Mouse (Mus musculus) T-helper 17 cell (primary cell): ENCODE data around the gene Stxbp3.
"Not testable (repeated sequence)": the region's sequence is repeated elsewhere in the genome, so short reads cannot be mapped to it uniquely, and the experiment has no call there.

Source experiments
- in situ Hi-C, 2 experiments: fragments of 300-600 bp; cut with MboI, MseI; formaldehyde crosslinking; loops; 1 replicate in 1 of 2; 2 replicates in 1 of 2; pipeline ENCODE4 v1.15.1; 2025; ENCODE audit warnings: high pct_unique_total_duplicates in 2 of 2

Stxbp3 gene

DNA sequence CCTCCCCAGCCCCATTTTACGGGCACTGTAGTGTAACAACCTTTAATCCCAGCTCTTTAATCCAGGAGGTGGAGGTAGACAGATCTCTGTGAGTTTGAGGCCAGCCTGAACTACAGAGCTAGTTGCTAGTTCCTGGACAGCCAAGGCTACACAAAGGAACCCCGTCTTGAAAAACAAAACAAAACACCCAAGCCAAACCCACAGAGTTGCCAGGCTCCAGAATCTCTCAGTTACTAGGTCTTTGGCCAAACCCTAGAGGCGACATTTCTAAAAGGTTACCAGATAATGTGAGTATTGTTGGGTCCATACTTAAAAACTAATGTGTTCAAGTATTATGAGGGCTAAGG, 16.8 kb upstream of the Stxbp3 start:
- in situ Hi-C loops = no loop called here

DNA sequence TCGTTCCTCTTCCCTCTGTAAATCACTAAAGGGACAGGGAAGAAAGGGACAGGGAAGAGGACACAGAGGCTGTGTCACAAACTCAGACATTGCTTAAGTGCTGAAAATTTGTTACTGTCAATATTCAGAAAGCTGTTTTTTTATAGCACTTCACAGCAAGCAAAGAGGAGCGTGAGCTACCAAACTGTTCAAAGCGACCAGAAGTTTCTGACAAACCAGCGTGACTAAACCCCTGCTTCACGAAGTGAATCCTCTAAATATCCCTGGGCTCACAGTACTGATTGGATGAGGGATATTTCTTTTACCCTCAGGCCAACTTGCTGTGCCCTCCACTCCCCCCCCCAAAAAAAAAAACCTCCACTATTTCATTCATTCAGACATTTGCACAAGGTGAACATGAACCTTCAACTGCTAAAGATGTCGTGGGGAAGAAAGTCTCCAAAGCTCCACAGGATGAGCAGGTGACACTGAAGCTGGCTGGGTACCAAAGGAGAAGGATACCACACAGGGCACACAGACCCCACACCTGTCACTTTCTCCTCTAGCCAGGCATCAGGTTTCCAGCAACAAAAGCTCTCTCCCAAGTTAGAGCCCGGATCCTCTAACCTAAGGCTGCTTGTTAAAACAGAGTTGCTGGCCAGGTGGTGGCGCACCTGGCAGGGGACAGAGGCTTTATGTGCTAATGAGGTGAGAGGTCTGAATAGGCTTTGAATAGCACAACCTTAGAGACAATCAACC, 16.2 kb upstream of the Stxbp3 start:
- in situ Hi-C loops = no loop called here

DNA sequence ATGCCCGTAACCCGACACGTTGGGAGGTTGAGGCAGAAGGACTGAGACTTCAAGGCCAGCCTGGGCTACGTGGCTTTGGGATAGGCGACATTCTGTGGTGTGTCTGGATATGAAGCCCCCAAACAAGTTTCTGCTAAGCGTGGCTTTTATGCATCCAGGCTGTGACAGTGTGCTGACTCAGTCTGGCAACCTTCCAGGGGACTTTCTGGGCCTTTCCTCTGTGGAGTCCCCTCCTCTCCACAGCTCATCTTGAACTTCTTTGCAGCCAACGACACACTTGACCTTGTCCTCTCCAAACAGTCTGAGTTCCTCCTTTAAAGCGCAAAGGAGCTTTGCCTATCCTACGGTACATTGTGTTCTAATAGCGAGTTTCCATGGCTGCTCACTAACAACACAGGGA, 15.5 kb upstream of the Stxbp3 start:
- in situ Hi-C loops = no loop called here

DNA sequence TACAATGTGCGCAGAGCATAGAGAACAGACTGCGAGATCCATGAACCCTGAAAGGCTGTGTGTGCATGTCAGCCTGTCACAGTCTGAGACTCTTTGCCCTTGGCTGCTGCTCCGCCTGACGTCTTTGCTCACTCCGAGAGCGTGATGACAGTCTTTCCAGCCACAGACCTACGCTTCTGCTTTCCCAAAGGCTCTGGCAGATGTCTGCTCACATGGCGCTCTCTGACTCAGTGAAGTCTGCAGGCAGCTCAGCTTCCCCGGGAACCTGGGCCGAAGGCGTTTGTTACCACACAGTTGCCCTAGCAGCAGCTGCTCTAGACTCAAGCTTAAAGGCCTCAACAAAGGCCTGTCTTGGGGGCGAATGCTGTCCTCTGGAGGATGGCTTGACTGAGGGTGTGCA, 15.0 kb upstream of the Stxbp3 start:
- in situ Hi-C loops = no loop called here

DNA sequence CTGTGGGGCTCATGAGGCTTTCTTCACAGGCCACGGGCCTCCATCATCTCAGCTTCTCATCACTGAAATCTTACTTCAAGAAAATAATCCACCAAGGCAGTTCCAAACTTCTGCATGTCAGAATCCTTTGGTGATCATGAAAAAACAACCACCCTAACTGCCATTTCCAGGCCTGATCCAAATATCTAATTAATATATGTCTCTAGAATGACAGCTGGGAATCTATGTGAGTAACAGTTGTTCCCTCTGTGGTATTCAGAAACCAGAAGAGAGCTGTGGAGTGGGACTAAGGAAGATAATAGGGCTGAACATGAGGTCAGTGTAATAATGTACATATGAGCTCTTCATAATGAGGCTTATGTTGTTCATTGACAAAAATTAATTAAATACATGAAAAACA, 12.9 kb upstream of the Stxbp3 start:
- in situ Hi-C loops = no loop called here

DNA sequence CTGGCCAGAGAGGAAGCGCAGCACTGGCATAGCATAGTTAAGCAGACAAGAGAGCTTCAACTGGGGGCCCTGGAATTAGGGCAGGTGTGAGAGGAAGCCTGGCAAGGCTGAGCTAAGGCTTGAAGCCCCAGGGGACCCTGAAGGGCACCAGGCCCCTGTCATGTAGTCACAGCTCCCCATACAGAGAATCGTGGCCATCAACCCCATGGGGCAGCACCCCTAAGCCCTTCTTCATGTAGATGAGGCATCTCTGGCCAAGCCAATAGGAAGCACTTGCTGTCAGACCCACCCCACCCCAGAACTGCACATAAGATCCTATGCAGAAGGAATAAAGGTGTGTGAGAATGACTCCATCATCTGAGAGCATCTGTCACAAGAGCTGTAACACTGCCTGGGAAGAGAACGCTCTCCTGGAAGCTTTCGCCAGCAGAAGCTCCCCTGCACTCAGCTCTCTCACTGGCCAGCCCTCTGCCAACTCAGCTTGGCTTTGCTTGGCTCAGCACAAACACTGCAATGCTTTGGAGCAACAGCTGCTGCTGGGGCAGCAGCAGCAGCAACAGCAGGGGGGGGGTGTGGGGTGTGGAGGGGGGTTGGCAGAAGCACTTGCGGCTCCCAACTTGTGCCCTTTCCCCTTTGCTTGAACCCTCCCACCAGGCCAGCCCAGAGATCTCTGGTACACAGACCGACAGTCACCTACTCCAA, 11.8 kb upstream of the Stxbp3 start:
- in situ Hi-C loops = no loop called here

DNA sequence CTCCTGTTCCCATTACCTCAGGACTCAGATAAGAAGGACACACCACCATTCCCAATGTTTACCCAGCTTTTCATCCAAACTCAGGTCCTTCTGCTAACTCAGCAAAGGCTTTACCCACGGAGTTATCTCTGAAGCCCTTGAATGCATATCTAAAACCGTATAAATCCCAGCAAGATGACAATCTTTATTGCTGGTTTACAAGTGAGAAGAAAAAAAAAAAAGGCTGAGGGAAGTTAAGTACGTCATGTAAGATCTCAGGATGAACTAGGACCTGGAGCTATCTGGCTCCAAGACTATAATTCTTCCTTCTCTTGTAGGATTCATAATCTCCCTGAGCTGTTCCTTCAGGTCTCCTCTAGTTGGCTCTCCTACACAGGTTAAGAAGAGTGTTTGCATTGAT, 11.2 kb upstream of the Stxbp3 start:
- in situ Hi-C loops = no loop called here

DNA sequence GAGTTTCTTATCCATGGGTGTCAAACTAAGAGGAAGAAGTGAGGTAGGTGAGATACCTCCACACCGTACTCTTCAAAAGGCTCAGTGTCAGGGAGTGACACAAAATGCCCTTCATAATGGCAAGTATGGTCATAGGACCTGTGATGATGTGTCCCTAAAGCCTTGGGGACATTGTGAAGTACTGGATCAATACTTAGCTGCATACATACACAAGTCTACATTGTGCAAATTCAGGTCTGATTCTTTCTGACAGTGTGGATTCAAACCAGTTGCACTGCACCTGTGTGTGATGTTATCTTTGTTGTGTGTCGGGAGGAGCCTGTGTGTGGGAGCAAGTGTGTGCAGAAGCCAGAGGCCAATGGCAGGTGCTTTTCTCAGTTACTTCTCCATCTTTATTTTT, 10.7 kb upstream of the Stxbp3 start:
- in situ Hi-C loops = no loop called here

DNA sequence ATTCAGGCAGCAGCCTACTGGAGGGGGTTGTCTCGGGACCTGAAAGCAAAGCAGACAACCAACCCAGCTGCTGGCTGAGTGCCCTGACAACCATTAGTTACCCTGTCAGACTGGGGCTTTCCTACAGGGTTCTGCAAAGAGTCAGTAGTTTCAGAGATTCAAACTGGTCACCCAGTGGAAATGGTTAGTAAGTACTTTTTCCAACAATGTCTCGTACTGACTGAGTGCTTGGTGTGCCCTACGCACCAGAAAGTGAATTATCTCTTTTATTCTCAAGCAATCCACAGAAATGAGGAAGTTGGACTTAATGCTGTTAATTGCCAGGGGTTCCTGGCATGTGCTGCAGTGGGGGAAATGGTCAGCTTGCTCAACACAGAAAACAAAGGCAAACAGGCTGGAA, 10.2 kb upstream of the Stxbp3 start:
- in situ Hi-C loops = no loop called here

DNA sequence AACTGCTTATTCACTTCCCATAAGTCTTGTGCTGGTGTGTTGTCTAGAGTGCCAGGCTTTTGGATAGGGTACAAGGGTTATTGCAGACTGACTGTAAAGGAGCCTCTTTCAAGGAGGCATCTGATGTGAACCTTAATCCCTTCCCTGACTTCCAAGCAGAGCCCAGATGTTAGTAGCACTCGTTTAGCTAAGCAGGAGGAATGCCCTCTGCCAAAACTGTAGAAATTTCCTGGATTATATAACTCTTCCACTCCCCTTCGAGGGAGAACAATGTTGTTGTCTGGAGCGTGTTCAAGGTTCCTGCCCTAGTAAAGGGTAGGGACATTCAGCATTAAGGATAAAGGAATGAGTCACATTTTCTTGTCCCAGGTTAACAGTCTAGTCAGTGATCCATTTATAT, 6.3 kb upstream of the Stxbp3 start:
- in situ Hi-C loops = loop anchor here in 1 of 2 experiments (5.0 kb wide), 1 partner anchor 56 kb away; no protein-coding TSS in a partner anchor

DNA sequence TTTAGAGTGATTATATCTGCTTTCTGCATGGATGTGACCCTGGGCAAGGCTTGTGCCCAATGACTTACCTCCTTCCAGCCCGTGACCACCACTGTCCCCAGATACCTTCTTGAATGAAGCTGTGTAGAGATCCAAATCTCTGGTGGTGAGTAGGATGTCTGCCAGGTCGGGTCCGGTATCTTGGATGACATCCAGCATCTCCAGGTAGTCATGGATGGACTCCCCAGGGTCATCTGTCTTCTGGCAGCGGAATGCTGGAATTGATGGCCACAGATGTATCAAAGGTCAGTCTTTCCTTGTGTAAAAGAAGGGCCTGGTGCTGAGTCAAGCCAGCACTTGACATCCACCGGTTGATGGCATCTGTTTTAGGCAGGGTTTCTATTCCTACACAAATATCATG, 4.2 kb upstream of the Stxbp3 start:
- in situ Hi-C loops = no loop called here

DNA sequence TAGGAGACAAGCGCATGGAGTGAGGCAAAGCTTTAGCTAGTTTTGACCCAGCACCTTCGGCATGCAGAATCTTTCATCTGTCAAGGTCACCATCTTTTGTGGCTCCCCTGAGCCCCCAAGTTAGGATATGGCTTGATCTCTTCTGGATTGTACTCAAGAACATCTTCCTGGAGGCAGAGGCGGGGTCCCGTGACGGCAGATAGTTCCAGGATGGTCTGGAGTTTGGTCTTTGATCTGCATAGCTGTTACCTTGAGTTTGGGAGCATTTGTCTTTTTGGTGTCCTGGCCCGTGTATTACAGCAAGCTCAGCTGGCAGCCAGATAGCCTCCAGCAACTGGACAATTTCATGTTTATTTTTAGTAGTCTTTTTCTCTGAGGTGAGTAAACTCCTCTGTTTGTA, 3.7 kb upstream of the Stxbp3 start:
- in situ Hi-C loops = no loop called here

DNA sequence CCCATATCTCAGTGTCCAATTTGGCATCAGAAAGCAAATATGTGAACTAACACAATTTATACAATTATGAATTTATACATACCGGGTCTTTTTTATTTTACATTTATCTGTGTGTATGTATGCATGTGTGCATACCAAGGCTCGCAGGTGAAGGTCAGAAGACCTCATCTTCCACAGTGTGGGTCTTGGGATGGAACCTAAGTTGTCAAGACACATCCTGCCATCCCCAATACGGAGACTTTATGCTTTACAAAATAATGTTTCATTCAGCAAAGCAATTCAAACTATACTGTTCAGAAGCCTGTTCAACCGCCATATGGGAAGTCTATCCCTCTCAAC, 359 bp upstream of the Stxbp3 start:
- in situ Hi-C loops = no loop called here

DNA sequence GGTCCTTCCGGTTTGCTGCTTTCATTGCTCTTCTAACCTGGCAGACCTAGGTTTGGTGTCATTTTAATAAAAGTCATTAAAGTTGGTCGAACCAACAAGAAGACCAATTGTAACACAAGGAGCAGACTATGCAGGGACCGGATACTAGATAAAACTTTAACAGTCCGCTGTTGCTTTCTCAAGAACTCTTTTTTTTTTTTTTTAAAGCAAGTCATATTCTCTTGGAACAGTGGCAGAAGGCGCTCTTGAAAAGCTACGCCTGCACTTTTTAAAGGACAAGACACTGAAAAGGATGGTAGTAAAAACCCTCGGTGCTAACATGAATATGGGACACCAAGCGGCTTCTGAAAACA, 703 bp downstream of the Stxbp3 start:
- in situ Hi-C loops = loop anchor here in 1 of 2 experiments (5.0 kb wide), 1 partner anchor 62 kb away; no protein-coding TSS in a partner anchor

DNA sequence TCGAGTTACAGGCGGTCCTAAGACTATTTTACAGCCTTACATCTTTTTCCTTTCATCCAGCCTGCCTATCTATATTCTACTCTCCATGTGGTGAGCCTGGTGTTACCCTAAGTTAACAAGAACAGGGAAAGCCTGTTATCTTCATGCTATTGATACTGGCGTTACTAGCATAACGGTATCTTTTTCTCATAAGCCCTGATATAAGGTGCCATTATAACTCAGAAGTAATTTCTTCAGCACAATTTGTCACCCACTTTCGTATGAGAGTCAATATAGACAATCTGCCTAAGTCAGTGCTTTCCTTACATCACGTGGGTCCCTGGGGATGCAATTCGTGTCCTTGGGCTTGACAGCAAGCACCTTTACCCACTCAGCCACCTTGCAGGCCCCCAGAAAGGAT, 1.3 kb downstream of the Stxbp3 start:
- in situ Hi-C loops = loop anchor here in 1 of 2 experiments (5.0 kb wide), 1 partner anchor 62 kb away; no protein-coding TSS in a partner anchor

DNA sequence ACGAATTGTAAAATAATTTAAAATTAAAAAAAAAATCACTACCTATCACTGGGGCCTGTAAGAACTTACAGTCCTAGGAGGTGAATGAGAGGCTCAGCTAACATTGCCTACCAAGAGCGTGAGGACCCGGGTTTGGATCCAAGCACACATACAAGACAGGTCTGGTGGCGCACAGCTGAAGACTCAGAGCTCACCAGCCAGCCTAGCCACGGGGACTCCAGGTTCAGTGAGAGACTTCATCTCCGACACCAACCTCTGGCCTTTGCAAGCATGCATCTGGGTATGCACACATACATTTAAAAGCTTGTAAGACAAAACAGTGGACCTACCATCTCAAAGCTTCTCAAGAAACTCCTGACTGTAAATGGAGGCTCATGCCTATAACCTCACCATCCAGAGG, 3.4 kb downstream of the Stxbp3 start:
- in situ Hi-C loops = loop anchor here in 1 of 2 experiments (5.0 kb wide), 1 partner anchor 60 kb away; no protein-coding TSS in a partner anchor

DNA sequence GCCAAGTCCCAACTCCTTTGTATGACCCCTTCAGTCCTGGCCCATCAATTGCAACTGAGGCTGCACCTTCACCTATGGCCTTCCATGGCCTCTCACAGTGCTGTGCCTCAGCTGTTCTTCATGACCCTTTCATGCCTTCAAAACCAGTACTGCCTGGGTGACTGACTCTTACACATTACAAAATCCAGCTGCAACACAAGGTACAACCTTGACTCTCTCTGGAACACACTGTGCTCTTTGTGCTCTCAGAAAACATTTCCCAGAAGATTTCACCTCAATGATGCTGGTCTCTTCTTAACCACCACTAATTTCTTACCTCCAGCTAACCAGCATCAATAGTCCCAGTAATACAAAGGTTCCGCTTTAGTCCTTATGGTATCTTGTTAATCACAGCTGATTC, 6.6 kb downstream of the Stxbp3 start:
- in situ Hi-C loops = not testable (repeated sequence)

DNA sequence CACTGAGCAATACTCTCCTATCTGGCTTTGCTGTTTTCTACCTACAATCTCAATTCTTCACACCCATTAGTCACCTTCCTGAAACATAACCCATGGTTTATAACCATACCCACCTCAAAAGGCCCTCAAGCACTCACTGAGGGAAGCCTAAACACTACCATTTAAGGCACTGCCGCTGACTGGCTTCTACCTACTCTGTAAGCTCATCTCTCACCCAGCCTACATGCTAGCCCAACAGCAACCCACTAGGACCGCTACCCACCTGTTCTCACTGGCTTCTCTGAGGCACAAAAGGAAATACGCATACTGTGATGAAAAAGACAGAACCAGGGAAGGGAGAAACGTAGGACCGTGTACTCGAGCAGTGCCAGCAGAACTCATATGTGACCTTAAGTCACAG, 8.6 kb downstream of the Stxbp3 start:
- in situ Hi-C loops = no loop called here

DNA sequence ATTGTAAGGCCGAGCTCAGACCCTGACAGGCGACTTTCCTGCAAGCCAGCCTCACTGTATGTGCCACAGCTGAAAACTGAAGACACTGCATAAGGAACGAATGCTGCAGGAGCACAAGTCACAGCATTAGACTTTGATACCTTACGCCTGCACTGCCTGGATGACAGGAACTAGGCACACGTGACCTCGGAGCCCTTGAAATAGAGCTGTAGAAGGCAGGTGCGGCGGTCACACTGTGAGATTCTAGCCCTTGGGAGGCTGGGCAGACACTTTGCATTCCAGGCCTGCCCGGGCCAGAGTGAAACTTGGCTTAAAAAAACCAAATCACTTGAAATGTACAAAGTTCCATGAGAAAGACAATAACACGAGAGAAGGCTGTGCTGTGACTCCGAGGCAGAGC, 9.8 kb downstream of the Stxbp3 start:
- in situ Hi-C loops = no loop called here

DNA sequence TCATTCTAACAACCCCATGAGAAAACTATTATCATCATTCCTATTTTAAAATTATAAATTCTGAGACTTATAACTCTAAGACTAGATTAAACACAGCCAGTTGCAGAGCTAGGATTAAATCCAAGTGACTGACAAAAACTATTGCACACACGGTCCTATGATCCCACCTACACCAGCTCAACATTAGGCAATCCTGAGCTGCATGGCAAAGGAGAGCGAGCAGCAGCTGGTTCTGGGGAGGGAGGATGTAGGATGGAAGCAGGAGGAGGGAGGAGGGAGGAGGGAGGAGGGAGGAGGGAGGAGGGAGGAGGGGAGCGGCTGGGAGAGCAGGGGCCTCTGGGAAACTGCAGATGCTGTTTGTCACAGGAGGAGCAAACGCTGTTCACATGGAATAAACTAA, 24.7 kb downstream of the Stxbp3 start:
- in situ Hi-C loops = no loop called here

DNA sequence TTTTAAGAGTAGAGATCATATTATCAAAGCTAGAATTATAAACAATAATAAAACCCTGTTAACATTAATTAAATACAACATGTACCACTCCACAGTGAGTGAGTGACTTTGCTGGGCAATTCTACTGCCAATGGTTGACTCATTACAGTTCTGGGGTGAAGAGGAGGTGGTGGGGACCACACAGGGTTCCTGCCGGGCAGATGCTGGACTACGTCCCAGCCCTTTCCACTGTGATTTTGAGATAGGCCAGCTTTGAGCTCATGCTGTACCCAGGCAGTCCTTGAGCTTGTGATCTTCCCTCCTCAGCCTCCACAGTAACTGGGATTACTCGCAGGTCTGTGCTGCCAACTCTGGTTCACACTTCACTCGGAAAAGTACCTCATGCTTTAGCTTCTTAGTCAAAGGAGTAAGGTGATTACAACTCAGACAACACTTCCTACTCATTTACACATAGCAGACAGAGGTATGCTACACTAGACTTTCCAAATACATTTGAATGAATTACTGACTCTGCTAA, 29.5 kb downstream of the Stxbp3 start:
- in situ Hi-C loops = no loop called here

DNA sequence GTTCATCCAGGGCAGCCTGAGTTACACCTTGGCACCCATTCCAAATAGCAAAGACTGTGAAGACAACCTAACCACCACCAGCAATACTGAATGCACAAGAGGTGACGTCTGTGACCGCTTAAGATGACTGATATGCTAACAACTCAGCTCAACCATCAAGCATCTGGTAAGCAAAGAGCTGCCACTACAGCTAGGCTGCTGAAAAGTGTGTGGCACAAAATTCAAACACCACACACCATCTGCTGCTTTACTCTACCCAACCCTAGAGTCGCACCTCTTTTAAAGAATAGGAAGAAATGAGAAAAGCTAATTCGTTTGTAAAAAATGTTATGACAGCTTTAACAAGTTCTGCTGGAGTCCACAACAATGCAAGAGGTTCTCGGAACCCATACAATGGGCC, 34.7 kb downstream of the Stxbp3 start:
- in situ Hi-C loops = loop anchor here (10.0 kb wide), 2 partner anchors 1009 to 1691 kb away; no protein-coding TSS in a partner anchor

DNA sequence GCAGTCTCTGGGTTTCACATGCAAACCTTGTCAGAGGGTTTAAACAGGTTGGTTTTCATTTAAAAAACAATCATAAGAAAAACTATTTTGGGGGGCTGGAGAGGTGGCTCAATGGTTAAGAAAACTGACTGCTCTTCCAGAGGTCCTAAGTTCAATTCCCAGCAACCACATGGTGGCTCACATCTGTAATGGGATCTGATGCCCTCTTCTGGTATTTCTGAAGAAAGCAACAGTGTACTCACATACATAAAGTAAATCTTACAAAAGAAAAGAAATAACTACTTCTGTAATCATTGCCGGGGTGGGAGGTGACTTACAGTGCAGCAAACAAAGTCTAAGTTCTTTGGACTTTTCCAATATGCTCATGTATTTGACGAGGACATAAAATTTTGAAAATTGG, 42.0 kb downstream of the Stxbp3 start:
- in situ Hi-C loops = loop anchor here in 1 of 2 experiments (25.0 kb wide), 1 partner anchor 111 kb away; no protein-coding TSS in a partner anchor
